Mouse (Mus musculus) limb, embryonic 11.5 days (tissue): ENCODE measurements around the gene Hspg2. TPM values are rescaled to one million over a fixed set of nuclear protein-coding genes. Genes with fewer than 3 reads are reported as not detected.

Source experiments
- ATAC-seq: fragments of 200-750 bp; cut with Nextera tagmentation; 2 replicates; pipeline ENCODE4 v1.8.0; 2017; ENCODE audit warnings: low read depth; ENCODE audit not compliant: insufficient number of reproducible peaks, low FRiP score, low TSS enrichment
- DNase-seq: peaks from one replicate; pipeline ENCODE4 v3.0.0-alpha.2; 2015; ENCODE audit warnings: low spot score
- H3K27ac ChIP-seq: fragments of 300-500 bp; sonication (generic); replicated peaks from 2 replicates; pipeline ENCODE4 v1.5.1; 2014; ENCODE audit warnings: low read depth, mild to moderate bottlenecking, low read length
- H3K27me3 ChIP-seq: fragments of 300-500 bp; sonication (generic); 2 replicates; pipeline ENCODE4 v1.6.1; 2014; ENCODE audit warnings: mild to moderate bottlenecking, low read length, mixed read lengths; ENCODE audit not compliant: control insufficient read depth, insufficient read depth
- H3K36me3 ChIP-seq: fragments of 300-500 bp; sonication (generic); 2 replicates; pipeline ENCODE4 v1.6.1; 2014; ENCODE audit warnings: mild to moderate bottlenecking, low read length, moderate library complexity, mixed read lengths; ENCODE audit not compliant: control insufficient read depth, insufficient read depth
- H3K4me1 ChIP-seq: fragments of 300-500 bp; sonication (generic); 2 replicates; pipeline ENCODE4 v1.6.1; 2014; ENCODE audit warnings: low read length, mixed read lengths; ENCODE audit not compliant: control insufficient read depth, insufficient read depth
- H3K4me2 ChIP-seq: fragments of 300-500 bp; sonication (generic); 2 replicates; pipeline ENCODE4 v1.6.1; 2014; ENCODE audit warnings: low read depth, mild to moderate bottlenecking, moderate library complexity; ENCODE audit not compliant: severe bottlenecking
- H3K4me3 ChIP-seq: fragments of 300-500 bp; sonication (generic); 2 replicates; pipeline ENCODE4 v1.5.1; 2014; ENCODE audit warnings: low read depth, low read length
- H3K9ac ChIP-seq: fragments of 300-500 bp; sonication (generic); 2 replicates; pipeline ENCODE4 v1.6.1; 2014; ENCODE audit warnings: mild to moderate bottlenecking, low read length
- H3K9me3 ChIP-seq: fragments of 300-500 bp; sonication (generic); 2 replicates; pipeline ENCODE4 v1.6.1; 2016; ENCODE audit warnings: low read length; ENCODE audit not compliant: control insufficient read depth
- WGBS: fragments of 180-500 bp; shearing (Covaris S2); extraction: QIAGEN DNeasy Blood & Tissue Kit; methylation state at CpG from one replicate; pipeline ENCODE4 v1.1.7; 2014; 5-methylcytosine and 5-hydroxymethylcytosine counted together
- polyA plus RNA-seq: library from polyadenylated mRNA; unstranded; fragments of >200 nt; fragmentation: Nextera tagmentation; extraction: Ambion mirVana; gene quantifications from 2 replicates; pipeline ENCODE4 v1.2.1, GENCODE M21; 2014

Gene Hspg2
- polyA plus RNA-seq, 1 experiment from 2014 or later: 20.6 TPM

GRCm38 (mm10) chr4:137466991-137467390, 1.6 kb upstream of the Hspg2 start:
- H3K4me2 ChIP-seq: no peak overlapping the region
- H3K4me3 ChIP-seq: no peak overlapping the region
- H3K9ac ChIP-seq: no peak overlapping the region
- no peaks in the 10 kb centered on the region for H3K27me3 ChIP-seq
- ATAC-seq (no peak), DNase-seq (no peak)
- no peaks in the 10 kb centered on the region for H3K36me3 ChIP-seq
- H3K4me1 ChIP-seq: peaks cover 23% of the 10 kb centered on the region
- 80% methylated on average over 4 of the region's 4 CpGs for whole genome bisulfite sequencing
- no peak overlapping the region for H3K27ac ChIP-seq
- no peaks in the 10 kb centered on the region for H3K9me3 ChIP-seq

GRCm38 (mm10) chr4:137467525-137467924, 1.0 kb upstream of the Hspg2 start:
- H3K9ac ChIP-seq: no peak overlapping the region
- H3K9me3 ChIP-seq: no peaks in the 10 kb centered on the region
- ATAC-seq (no peak), DNase-seq (no peak)
- no peak overlapping the region for H3K4me2 ChIP-seq
- WGBS: 88% methylated on average over 2 of the region's 2 CpGs
- peaks cover 23% of the 10 kb centered on the region for H3K4me1 ChIP-seq
- 0 out of 2 replicates have a peak overlapping the region, but pooled peaks have one; percentile 16 for H3K27ac ChIP-seq
- no peaks in the 10 kb centered on the region for H3K27me3 ChIP-seq
- no peak overlapping the region for H3K4me3 ChIP-seq
- no peaks in the 10 kb centered on the region for H3K36me3 ChIP-seq

GRCm38 (mm10) chr4:137469081-137469844, 694 bp downstream of the Hspg2 start:
- peak overlapping the region; percentile 90 for H3K4me2 ChIP-seq
- H3K27ac ChIP-seq: 0 out of 2 replicates have a peak overlapping the region, but pooled peaks have one; percentile 26
- 3% methylated on average over 20 of the region's 20 CpGs for WGBS
- DNase-seq: peak; percentile 64
- no peak for ATAC-seq
- H3K9me3 ChIP-seq: no peaks in the 10 kb centered on the region
- peaks cover 28% of the 10 kb centered on the region for H3K4me1 ChIP-seq
- peak overlapping the region; percentile 84 for H3K9ac ChIP-seq
- H3K27me3 ChIP-seq: no peaks in the 10 kb centered on the region
- H3K36me3 ChIP-seq: no peaks in the 10 kb centered on the region
- peak overlapping the region; percentile 77 for H3K4me3 ChIP-seq

- peak overlapping the region; percentile 39; the same call in 1 of the 2 replicates for H3K27ac ChIP-seq
- ATAC-seq: no peak
- H3K9ac ChIP-seq: peak overlapping the region; percentile 84
- peak overlapping the region; percentile 90 for H3K4me2 ChIP-seq
- DNase-seq: no peak
- H3K4me3 ChIP-seq: peak overlapping the region; percentile 77
- 53% methylated on average over 15 of the region's 15 CpGs for WGBS
- no peaks in the 10 kb centered on the region for H3K36me3 ChIP-seq
- peaks cover 28% of the 10 kb centered on the region for H3K4me1 ChIP-seq
- no peaks in the 10 kb centered on the region for H3K9me3 ChIP-seq
- no peaks in the 10 kb centered on the region for H3K27me3 ChIP-seq
These were observed 1.5 kb downstream of the Hspg2 start for GRCm38 (mm10) chr4:137469845-137470692.

- H3K27ac ChIP-seq: peak overlapping the region; percentile 30; the same call in 1 of the 2 replicates
- H3K9me3 ChIP-seq: no peaks in the 10 kb centered on the region
- 70% methylated on average over 9 of the region's 9 CpGs for WGBS
- peak overlapping the region; percentile 90; the same call in 1 of the 2 replicates for H3K4me2 ChIP-seq
- DNase-seq (no peak), ATAC-seq (no peak)
- H3K4me1 ChIP-seq: peaks cover 28% of the 10 kb centered on the region
- no peak overlapping the region; the same call in 1 of the 2 replicates for H3K4me3 ChIP-seq
- H3K27me3 ChIP-seq: no peaks in the 10 kb centered on the region
- H3K36me3 ChIP-seq: no peaks in the 10 kb centered on the region
- no peak overlapping the region for H3K9ac ChIP-seq
These were observed 2.2 kb downstream of the Hspg2 start for GRCm38 (mm10) chr4:137470701-137471317.

- Histone ChIP-seq H3K27me3 (no peaks in the 10 kb centered on the region), H3K9me3 (no peaks in the 10 kb centered on the region), H3K4me1 (peaks cover 33% of the 10 kb centered on the region), H3K4me3 (no peak overlapping the region), H3K27ac (no peak overlapping the region; the same call in 1 of the 2 replicates), H3K36me3 (no peaks in the 10 kb centered on the region), H3K4me2 (peak overlapping the region; percentile 12; the same call in 1 of the 2 replicates), H3K9ac (no peak overlapping the region; the same call in 1 of the 2 replicates)
- DNase-seq: no peak
- no peak for ATAC-seq
- WGBS: 65% methylated on average over 8 of the region's 8 CpGs
These were observed 2.8 kb downstream of the Hspg2 start for GRCm38 (mm10) chr4:137471326-137471725.

GRCm38 (mm10) chr4:137473240-137473639, 4.7 kb downstream of the Hspg2 start:
- ATAC-seq (no peak), DNase-seq (no peak)
- H3K27ac ChIP-seq: no peak overlapping the region
- peaks cover 45% of the 10 kb centered on the region for H3K4me1 ChIP-seq
- no peak overlapping the region for H3K4me3 ChIP-seq
- no peak overlapping the region for H3K4me2 ChIP-seq
- no peaks in the 10 kb centered on the region for H3K9me3 ChIP-seq
- 89% methylated on average over 8 of the region's 8 CpGs for WGBS
- no peak overlapping the region for H3K9ac ChIP-seq
- no peaks in the 10 kb centered on the region for H3K27me3 ChIP-seq
- H3K36me3 ChIP-seq: no peaks in the 10 kb centered on the region
